Mouse (Mus musculus) heart, adult 18-20 months (tissue): ENCODE data around the gene Gtpbp1. TPM values are rescaled to one million over a fixed set of nuclear protein-coding genes. Genes with fewer than 3 reads are reported as not detected.

Experiments used
- DNase-seq, 2 experiments: peaks; one replicate each; pipeline ENCODE4 v3.0.0; 2021 to 2022; ENCODE audit warnings: mixed read lengths in 1 of 2
- total RNA-seq, 2 experiments: library from RNA; stranded (reverse); gene quantifications; 2 replicates each; pipeline ENCODE4 v1.2.3; 2021

The Gtpbp1 gene
- total RNA-seq, 2 experiments from 2014 or later, result 26.0 to 28.8 TPM

GRCm38 (mm10) chr15:79753873-79754272 is 63.2 kb downstream of the Gtpbp1 start:
- DNase-seq, result no peak

GRCm38 (mm10) chr15:79755176-79755575 is 64.5 kb downstream of the Gtpbp1 start:
- no peak for DNase-seq

- no peak for DNase-seq
Measured at GRCm38 (mm10) chr15:79755977-79756625, 65.5 kb downstream of the Gtpbp1 start.

- no peak for DNase-seq
Measured at GRCm38 (mm10) chr15:79757118-79757517, 66.5 kb downstream of the Gtpbp1 start.

- DNase-seq, result no peak
Measured at GRCm38 (mm10) chr15:79760956-79761355, 70.3 kb downstream of the Gtpbp1 start.

GRCm38 (mm10) chr15:79763001-79763400 is 72.4 kb downstream of the Gtpbp1 start:
- DNase-seq, result no peak

- DNase-seq, result peak in 1 of 2 experiments; percentile 45
Measured at GRCm38 (mm10) chr15:79763601-79764246, 73.1 kb downstream of the Gtpbp1 start.

GRCm38 (mm10) chr15:79764539-79765267 is 74.1 kb downstream of the Gtpbp1 start:
- DNase-seq, result peak in 1 of 2 experiments; percentile 34

GRCm38 (mm10) chr15:79765361-79765760 is 74.7 kb downstream of the Gtpbp1 start:
- peak in 1 of 2 experiments; percentile 54 for DNase-seq

GRCm38 (mm10) chr15:79766168-79766567 is 75.5 kb downstream of the Gtpbp1 start:
- no peak for DNase-seq

- no peak for DNase-seq
Measured at GRCm38 (mm10) chr15:79766586-79767071, 76.0 kb downstream of the Gtpbp1 start.

GRCm38 (mm10) chr15:79767327-79767961 is 76.8 kb downstream of the Gtpbp1 start:
- DNase-seq, result peak in 1 of 2 experiments; percentile 50

- no peak for DNase-seq
Measured at GRCm38 (mm10) chr15:79768302-79768701, 77.7 kb downstream of the Gtpbp1 start.

GRCm38 (mm10) chr15:79770629-79771240 is 80.1 kb downstream of the Gtpbp1 start:
- no peak for DNase-seq

Other genes starting within 250 kb of the Gtpbp1 start
- 10 to 100 TPM; 40.2 to 44.3 TPM for gene Csnk1e, start 235.3 kb upstream of the Gtpbp1 start, total RNA-seq
- 1 to 10 TPM; 1.4 to 1.5 TPM for gene Kcnj4, start 185.6 kb upstream of the Gtpbp1 start, total RNA-seq
- 1 to 10 TPM; 3.3 to 4.3 TPM for gene Kdelr3, start 174.4 kb upstream of the Gtpbp1 start, total RNA-seq
- gene Ddx17, start 144.1 kb upstream of the Gtpbp1 start, total RNA-seq, result 10 to 100 TPM; 69.9 to 83.9 TPM
- gene Dmc1, start 85.7 kb upstream of the Gtpbp1 start, total RNA-seq, result not detected
- gene Fam227a, start 31.9 kb upstream of the Gtpbp1 start, total RNA-seq, result under 1 TPM; 0.37 to 0.77 TPM
- gene Cby1, start 31.6 kb upstream of the Gtpbp1 start, total RNA-seq, result 10 to 100 TPM; 18.7 to 23.6 TPM
- 100 to 1,000 TPM; 112 to 126 TPM for gene Tomm22, start 20.0 kb upstream of the Gtpbp1 start, total RNA-seq
- 10 to 100 TPM; 23.4 to 26.2 TPM for gene Josd1, start 2.9 kb upstream of the Gtpbp1 start, total RNA-seq
- gene Sun2, start 51.7 kb downstream of the Gtpbp1 start, total RNA-seq, result 10 to 100 TPM; 79.1 to 89.1 TPM
- gene Dnal4, start 87.0 kb downstream of the Gtpbp1 start, total RNA-seq, result 10 to 100 TPM; 16.9 to 22.0 TPM
- 1 to 10 TPM; 1.4 to 1.5 TPM for gene Nptxr, start 113.9 kb downstream of the Gtpbp1 start, total RNA-seq
- gene Npcd, start 143.4 kb downstream of the Gtpbp1 start, total RNA-seq, result 1 to 10 TPM in 1 of 2 experiments, not detected in 1; 1.0 TPM
- gene Cbx6, start 143.8 kb downstream of the Gtpbp1 start, total RNA-seq, result 10 to 100 TPM; 17.2 to 18.2 TPM
- 10 to 100 TPM in 1 of 2 experiments, 1 to 10 TPM in 1; 6.8 to 10.6 TPM for gene Apobec3, start 200.8 kb downstream of the Gtpbp1 start, total RNA-seq